Mouse (Mus musculus) forebrain, embryonic 12.5 days (tissue): ENCODE measurements around the gene Tnfrsf19. TPM values are rescaled to one million over a fixed set of nuclear protein-coding genes. Genes with fewer than 3 reads are reported as not detected.

ENCODE experiments used
- ATAC-seq: fragments of 200-750 bp; cut with Nextera tagmentation; 2 replicates; pipeline ENCODE4 v1.8.0; 2017; ENCODE audit warnings: moderate TSS enrichment; ENCODE audit not compliant: low FRiP score
- H3K27ac ChIP-seq: fragments of 300-500 bp; sonication (generic); 2 replicates; pipeline ENCODE4 v1.5.1; 2016; ENCODE audit warnings: mild to moderate bottlenecking
- H3K27me3 ChIP-seq: fragments of 300-500 bp; sonication (generic); 2 replicates; pipeline ENCODE4 v1.6.1; 2016; ENCODE audit warnings: mild to moderate bottlenecking
- H3K36me3 ChIP-seq: fragments of 300-500 bp; sonication (generic); replicated peaks from 2 replicates; pipeline ENCODE4 v1.6.1; 2016; ENCODE audit warnings: mild to moderate bottlenecking
- H3K4me1 ChIP-seq: fragments of 300-500 bp; sonication (generic); 2 replicates; pipeline ENCODE4 v1.6.1; 2016
- H3K4me2 ChIP-seq: fragments of 300-500 bp; sonication (generic); 2 replicates; pipeline ENCODE4 v1.6.1; 2016; ENCODE audit warnings: mild to moderate bottlenecking, moderate library complexity
- H3K4me3 ChIP-seq: fragments of 300-500 bp; sonication (generic); replicated peaks from 2 replicates; pipeline ENCODE4 v1.5.1; 2016; ENCODE audit warnings: mild to moderate bottlenecking
- H3K9ac ChIP-seq: fragments of 300-500 bp; sonication (generic); 2 replicates; pipeline ENCODE4 v1.6.1; 2016; ENCODE audit warnings: mild to moderate bottlenecking
- H3K9me3 ChIP-seq: fragments of 300-500 bp; sonication (generic); 2 replicates; pipeline ENCODE4 v1.6.1; 2016
- WGBS: fragments of 180-500 bp; shearing (Covaris S2); methylation state at CpG from one replicate; pipeline ENCODE4 v1.1.7; 2016; 5-methylcytosine and 5-hydroxymethylcytosine counted together
- polyA plus RNA-seq: library from polyadenylated mRNA; unstranded; fragments of >200 nt; fragmentation: Nextera tagmentation; extraction: Ambion mirVana; gene quantifications from 2 replicates; pipeline ENCODE4 v1.2.1, GENCODE M21; 2016

The Tnfrsf19 gene
- polyA plus RNA-seq, 1 experiment from 2014 or later = 118 TPM

GRCm38 (mm10) chr14:61045446-61046090 lies 722 bp downstream of the Tnfrsf19 start:
- no peaks in the 10 kb centered on the region for H3K36me3 ChIP-seq
- peak overlapping the region; percentile 71 for H3K9ac ChIP-seq
- H3K27me3 ChIP-seq = peaks cover 45% of the 10 kb centered on the region
- peaks cover 55% of the 10 kb centered on the region for H3K4me1 ChIP-seq
- H3K4me2 ChIP-seq = peak overlapping the region; percentile 68
- H3K9me3 ChIP-seq = no peaks in the 10 kb centered on the region
- WGBS = under 1% methylated on average over 19 of the region's 19 CpGs
- H3K27ac ChIP-seq = peak overlapping the region; percentile 92
- H3K4me3 ChIP-seq = peak overlapping the region; percentile 51
- no peak for ATAC-seq

DNA sequence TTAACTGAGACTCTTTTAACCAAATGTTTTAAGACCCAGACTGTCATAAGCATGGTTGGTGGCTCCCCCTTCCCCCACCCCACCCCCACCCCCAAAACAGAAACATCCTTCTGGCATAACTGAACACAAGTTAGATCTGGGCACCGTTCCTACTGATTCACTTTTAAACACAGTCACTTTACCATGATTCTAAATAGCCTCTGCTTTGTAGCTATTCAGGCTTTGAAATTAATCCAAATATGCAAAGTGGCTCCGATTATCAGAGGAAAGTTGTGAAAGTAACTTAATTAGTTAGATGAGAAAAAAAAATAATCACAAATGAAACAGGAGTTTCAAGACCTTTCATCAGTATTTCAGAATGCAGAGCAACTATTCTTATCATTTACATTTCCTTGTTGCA lies 2.0 kb downstream of the Tnfrsf19 start:
- H3K4me3 ChIP-seq = peak overlapping the region; percentile 51
- peak overlapping the region; percentile 68 for H3K4me2 ChIP-seq
- no peaks in the 10 kb centered on the region for H3K36me3 ChIP-seq
- peaks cover 57% of the 10 kb centered on the region for H3K4me1 ChIP-seq
- ATAC-seq = 0 out of 2 replicates have a peak, but pooled peaks have one; percentile 1
- 7% methylated on average over 2 of the region's 2 CpGs for whole genome bisulfite sequencing
- peak overlapping the region; percentile 92 for H3K27ac ChIP-seq
- H3K9ac ChIP-seq = peak overlapping the region; percentile 71
- H3K27me3 ChIP-seq = peaks cover 47% of the 10 kb centered on the region
- H3K9me3 ChIP-seq = no peaks in the 10 kb centered on the region

DNA sequence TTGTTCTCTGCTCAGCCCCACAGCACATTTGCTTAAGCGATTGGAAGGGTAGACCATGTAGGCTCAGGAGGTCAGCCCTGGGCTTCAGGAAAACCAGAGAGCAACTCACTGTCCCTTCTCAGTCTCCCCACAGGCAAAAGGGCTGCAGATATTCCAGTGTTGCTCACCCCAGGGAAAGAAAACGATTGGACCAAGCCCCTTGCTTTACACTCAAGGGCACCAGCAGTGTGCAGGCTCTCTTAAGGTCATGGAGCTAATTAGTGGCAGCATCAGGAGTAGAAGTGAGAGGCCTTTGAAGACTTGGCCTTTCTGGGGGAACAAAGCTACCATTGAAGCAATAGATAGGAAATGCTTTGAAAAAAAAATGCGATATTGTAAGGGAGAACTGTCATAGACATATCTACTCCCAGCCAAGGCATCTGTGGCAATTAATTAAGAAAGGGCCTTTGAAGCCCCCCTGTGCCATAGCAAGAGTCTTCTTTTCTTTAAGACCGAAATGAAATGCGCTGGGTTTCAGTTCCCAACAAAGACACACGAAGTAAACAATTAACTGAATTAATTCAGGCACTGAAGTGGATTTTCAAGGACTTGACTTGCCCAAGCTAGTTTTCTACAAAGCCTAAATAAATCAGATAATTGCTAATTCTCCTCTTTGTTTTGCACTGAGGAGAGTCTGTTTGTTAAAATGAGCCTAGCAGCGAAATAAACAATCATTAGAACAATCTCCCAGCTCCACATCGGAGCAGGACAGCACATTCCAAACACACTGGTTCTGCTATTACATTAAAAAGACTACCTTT lies 2.6 kb downstream of the Tnfrsf19 start:
- peak overlapping the region; percentile 85 for H3K27ac ChIP-seq
- 2% methylated on average over 8 of the region's 8 CpGs for WGBS
- H3K4me1 ChIP-seq = peaks cover 60% of the 10 kb centered on the region
- no peaks in the 10 kb centered on the region for H3K36me3 ChIP-seq
- H3K27me3 ChIP-seq = peaks cover 47% of the 10 kb centered on the region
- H3K9ac ChIP-seq = peak overlapping the region; percentile 36
- no peaks in the 10 kb centered on the region for H3K9me3 ChIP-seq
- H3K4me3 ChIP-seq = peak overlapping the region; percentile 51
- ATAC-seq = peak; percentile 43
- peak overlapping the region; percentile 68 for H3K4me2 ChIP-seq

DNA sequence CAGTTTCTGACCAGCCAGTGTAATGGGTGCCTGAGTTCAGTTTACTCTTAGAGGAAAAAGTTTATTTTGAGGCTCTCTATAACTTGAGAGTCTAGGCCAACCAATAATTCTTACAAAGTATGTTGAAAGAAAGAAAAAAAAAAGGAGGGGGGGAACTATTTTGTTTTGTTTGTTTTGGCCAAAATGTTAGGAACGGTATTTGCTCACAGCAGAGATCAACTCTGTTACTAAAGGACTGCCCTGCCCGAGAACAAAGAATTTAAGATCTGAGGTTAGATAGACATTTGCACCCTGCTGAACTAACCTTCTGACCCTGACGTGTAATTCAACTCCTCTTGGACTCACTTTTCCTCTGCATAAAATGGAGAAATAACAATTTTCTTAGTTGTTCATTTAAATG lies 4.0 kb downstream of the Tnfrsf19 start:
- Histone ChIP-seq H3K9ac (no peak overlapping the region), H3K4me3 (no peak overlapping the region), H3K36me3 (no peaks in the 10 kb centered on the region), H3K27ac (no peak overlapping the region), H3K4me1 (peaks cover 60% of the 10 kb centered on the region), H3K27me3 (peaks cover 35% of the 10 kb centered on the region), H3K9me3 (no peaks in the 10 kb centered on the region), H3K4me2 (peak overlapping the region; percentile 29)
- ATAC-seq = no peak
- 29% methylated on average over 3 of the region's 3 CpGs for WGBS

- Histone ChIP-seq H3K9me3 (no peaks in the 10 kb centered on the region), H3K4me2 (no peak overlapping the region), H3K9ac (no peak overlapping the region), H3K36me3 (no peaks in the 10 kb centered on the region), H3K4me1 (peaks cover 59% of the 10 kb centered on the region), H3K27ac (0 out of 2 replicates have a peak overlapping the region, but pooled peaks have one; percentile 0), H3K4me3 (no peak overlapping the region), H3K27me3 (peaks cover 36% of the 10 kb centered on the region)
- no peak for ATAC-seq
- 75% methylated on average over 13 of the region's 13 CpGs for WGBS
Observed at GRCm38 (mm10) chr14:61040236-61040635, 6.1 kb downstream of the Tnfrsf19 start.

DNA sequence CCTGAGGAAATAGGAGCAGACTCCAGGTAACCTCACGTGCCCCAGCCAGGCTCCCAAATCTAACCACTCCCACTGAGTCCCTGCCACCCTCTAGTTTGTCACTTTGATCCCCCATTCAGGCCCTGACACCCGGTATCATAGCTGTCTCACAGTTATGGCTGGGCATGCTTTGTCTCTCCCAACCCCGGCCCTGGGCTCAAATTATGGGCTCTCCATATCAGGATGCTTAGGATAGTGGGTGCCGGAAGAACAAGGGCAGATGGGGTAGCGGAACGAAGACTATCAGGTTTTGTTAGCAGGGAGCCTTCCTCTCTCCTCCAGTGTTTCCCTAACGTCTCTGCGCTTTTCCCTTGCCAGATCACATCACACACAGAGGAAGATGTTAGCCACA lies 8.2 kb downstream of the Tnfrsf19 start:
- WGBS = 25% methylated on average over 8 of the region's 8 CpGs
- Histone ChIP-seq H3K9me3 (no peaks in the 10 kb centered on the region), H3K9ac (peak overlapping the region; percentile 61), H3K27ac (peak overlapping the region; percentile 75), H3K36me3 (no peaks in the 10 kb centered on the region), H3K27me3 (peaks cover 30% of the 10 kb centered on the region), H3K4me1 (peaks cover 46% of the 10 kb centered on the region), H3K4me3 (peak overlapping the region; percentile 62), H3K4me2 (peak overlapping the region; percentile 98)
- no peak for ATAC-seq

GRCm38 (mm10) chr14:61037321-61038081 lies 8.8 kb downstream of the Tnfrsf19 start:
- peaks cover 42% of the 10 kb centered on the region for H3K4me1 ChIP-seq
- WGBS = under 1% methylated on average over 40 of the region's 40 CpGs
- peak overlapping the region; percentile 61 for H3K9ac ChIP-seq
- no peaks in the 10 kb centered on the region for H3K9me3 ChIP-seq
- peak overlapping the region; percentile 98 for H3K4me2 ChIP-seq
- peak overlapping the region; percentile 75 for H3K27ac ChIP-seq
- no peaks in the 10 kb centered on the region for H3K36me3 ChIP-seq
- peaks cover 30% of the 10 kb centered on the region for H3K27me3 ChIP-seq
- H3K4me3 ChIP-seq = peak overlapping the region; percentile 62
- peak; percentile 95 for ATAC-seq

GRCm38 (mm10) chr14:61030366-61030765 lies 15.9 kb downstream of the Tnfrsf19 start:
- Histone ChIP-seq H3K9ac (no peak overlapping the region), H3K27ac (no peak overlapping the region), H3K4me2 (no peak overlapping the region), H3K9me3 (no peaks in the 10 kb centered on the region), H3K4me3 (no peak overlapping the region), H3K4me1 (peaks cover 6% of the 10 kb centered on the region; the same call in 1 of the 2 replicates), H3K27me3 (no peaks in the 10 kb centered on the region), H3K36me3 (peaks cover 3% of the 10 kb centered on the region; the same call in 1 of the 2 replicates)
- no peak for ATAC-seq
- WGBS = 92% methylated on average over 6 of the region's 6 CpGs

GRCm38 (mm10) chr14:61024006-61024405 lies 22.3 kb downstream of the Tnfrsf19 start:
- no peak overlapping the region for H3K9ac ChIP-seq
- no peak for ATAC-seq
- H3K4me1 ChIP-seq = peaks cover 8% of the 10 kb centered on the region
- no peaks in the 10 kb centered on the region for H3K9me3 ChIP-seq
- peaks cover 23% of the 10 kb centered on the region for H3K36me3 ChIP-seq
- no peak overlapping the region for H3K4me2 ChIP-seq
- no peaks in the 10 kb centered on the region for H3K27me3 ChIP-seq
- H3K4me3 ChIP-seq = no peak overlapping the region
- no peak overlapping the region for H3K27ac ChIP-seq
- WGBS = 68% methylated on average over 7 of the region's 7 CpGs

DNA sequence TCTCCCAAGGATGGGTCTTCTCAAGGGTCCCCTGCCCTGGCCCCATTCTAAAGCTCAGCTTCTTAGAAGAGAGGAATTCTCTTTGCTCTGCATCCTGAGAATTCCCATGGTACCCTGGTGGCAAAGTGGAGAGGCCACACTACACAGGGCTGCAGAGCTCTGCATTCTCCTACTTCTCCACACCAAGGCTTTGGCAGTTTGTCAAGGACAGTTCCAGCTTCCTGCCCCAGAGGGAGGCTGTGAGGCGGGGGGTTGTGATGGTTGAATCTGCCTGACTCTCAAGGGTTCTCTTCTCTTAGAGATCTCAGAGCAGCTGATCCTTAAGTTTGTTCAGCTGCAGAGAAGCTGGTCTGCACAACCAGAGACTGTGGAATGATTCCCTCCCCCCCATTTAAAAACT lies 23.9 kb downstream of the Tnfrsf19 start:
- H3K27me3 ChIP-seq = no peaks in the 10 kb centered on the region
- 86% methylated on average over 1 of the region's 1 CpGs for WGBS
- H3K4me2 ChIP-seq = no peak overlapping the region
- H3K27ac ChIP-seq = 0 out of 2 replicates have a peak overlapping the region, but pooled peaks have one; percentile 43
- peaks cover 19% of the 10 kb centered on the region for H3K4me1 ChIP-seq
- H3K4me3 ChIP-seq = no peak overlapping the region
- no peak for ATAC-seq
- no peak overlapping the region for H3K9ac ChIP-seq
- H3K9me3 ChIP-seq = no peaks in the 10 kb centered on the region
- H3K36me3 ChIP-seq = peaks cover 20% of the 10 kb centered on the region

DNA sequence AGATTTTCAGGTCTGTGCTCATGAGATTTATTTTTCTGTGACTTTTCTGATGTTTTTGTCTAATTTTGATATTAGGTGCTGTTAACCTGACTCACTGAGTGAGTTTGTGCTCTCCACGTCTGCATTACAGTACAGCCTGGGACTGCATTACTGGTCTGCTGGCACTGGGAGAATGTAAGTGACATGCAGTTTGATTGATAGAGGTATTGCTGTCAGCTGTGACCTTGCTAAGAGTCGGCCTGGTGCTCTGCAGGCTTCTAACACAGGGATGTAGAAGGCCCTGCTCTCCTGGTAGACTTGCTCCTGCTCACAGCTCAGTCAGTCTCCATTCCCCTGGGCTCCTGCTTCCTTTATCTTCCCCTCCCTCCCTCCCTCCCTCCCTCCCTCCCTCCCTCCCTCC lies 25.3 kb downstream of the Tnfrsf19 start:
- H3K4me2 ChIP-seq = no peak overlapping the region
- no peak for ATAC-seq
- 0 out of 2 replicates have a peak, but pooled peaks cover 1% of the 10 kb centered on the region for H3K27me3 ChIP-seq
- H3K4me3 ChIP-seq = no peak overlapping the region
- H3K36me3 ChIP-seq = peaks cover 20% of the 10 kb centered on the region
- peaks cover 28% of the 10 kb centered on the region for H3K4me1 ChIP-seq
- no peaks in the 10 kb centered on the region for H3K9me3 ChIP-seq
- 79% methylated on average over 2 of the region's 2 CpGs for WGBS
- no peak overlapping the region for H3K9ac ChIP-seq
- no peak overlapping the region for H3K27ac ChIP-seq

GRCm38 (mm10) chr14:61019880-61020279 lies 26.4 kb downstream of the Tnfrsf19 start:
- no peak for ATAC-seq
- Histone ChIP-seq H3K27me3 (0 out of 2 replicates have a peak, but pooled peaks cover 6% of the 10 kb centered on the region), H3K4me1 (peaks cover 28% of the 10 kb centered on the region), H3K36me3 (peaks cover 20% of the 10 kb centered on the region), H3K27ac (no peak overlapping the region), H3K9ac (no peak overlapping the region), H3K4me3 (no peak overlapping the region), H3K9me3 (no peaks in the 10 kb centered on the region), H3K4me2 (no peak overlapping the region)
- 97% methylated on average over 1 of the region's 1 CpGs for WGBS
